Mouse (Mus musculus) hindbrain, embryonic 16.5 days (tissue): ENCODE measurements around the gene Sult5a1. TPM values are rescaled to one million over a fixed set of nuclear protein-coding genes. Genes with fewer than 3 reads are reported as not detected.
"Not testable (repeated sequence)": the region's sequence is repeated elsewhere in the genome, so short reads cannot be mapped to it uniquely, and the experiment has no call there.

Experiments
- ATAC-seq: fragments of 200-750 bp; cut with Nextera tagmentation; 2 replicates; pipeline ENCODE4 v1.8.0; 2017; ENCODE audit warnings: moderate TSS enrichment, moderate library complexity
- H3K27ac ChIP-seq: fragments of 300-500 bp; sonication (generic); 2 replicates; pipeline ENCODE4 v1.5.1; 2014; ENCODE audit warnings: low read depth, mild to moderate bottlenecking, control low read depth, low read length, moderate library complexity
- H3K27me3 ChIP-seq: fragments of 300-500 bp; sonication (generic); replicated peaks from 2 replicates; pipeline ENCODE4 v1.6.1; 2014; ENCODE audit warnings: low read length; ENCODE audit not compliant: control insufficient read depth, insufficient read depth
- H3K36me3 ChIP-seq: fragments of 300-500 bp; sonication (generic); 2 replicates; pipeline ENCODE4 v1.6.1; 2014; ENCODE audit warnings: mild to moderate bottlenecking, low read length, moderate library complexity, mixed read lengths; ENCODE audit not compliant: control insufficient read depth, insufficient read depth
- H3K4me1 ChIP-seq: fragments of 300-500 bp; sonication (generic); 2 replicates; pipeline ENCODE4 v1.6.1; 2014; ENCODE audit warnings: low read depth, low read length; ENCODE audit not compliant: control insufficient read depth, insufficient read depth
- H3K4me2 ChIP-seq: fragments of 300-500 bp; sonication (generic); 2 replicates; pipeline ENCODE4 v1.6.1; 2014; ENCODE audit warnings: mild to moderate bottlenecking, low read length, control low read depth, moderate library complexity
- H3K4me3 ChIP-seq: fragments of 300-500 bp; sonication (generic); 2 replicates; pipeline ENCODE4 v1.5.1; 2014; ENCODE audit warnings: mild to moderate bottlenecking, low read length, control low read depth, moderate library complexity
- H3K9ac ChIP-seq: fragments of 300-500 bp; sonication (generic); 2 replicates; pipeline ENCODE4 v1.6.1; 2014; ENCODE audit warnings: low read depth, mild to moderate bottlenecking, control low read depth, low read length, moderate library complexity
- H3K9me3 ChIP-seq: fragments of 300-500 bp; sonication (generic); 2 replicates; pipeline ENCODE4 v1.6.1; 2014; ENCODE audit warnings: mild to moderate bottlenecking, low read length, moderate library complexity; ENCODE audit not compliant: control insufficient read depth
- WGBS: fragments of 180-500 bp; shearing (Covaris S2); extraction: QIAGEN DNeasy Blood & Tissue Kit; methylation state at CpG from one replicate; pipeline ENCODE4 v1.1.7; 2014; 5-methylcytosine and 5-hydroxymethylcytosine counted together
- polyA plus RNA-seq: library from polyadenylated mRNA; unstranded; fragments of >200 nt; fragmentation: Nextera tagmentation; extraction: Ambion mirVana; gene quantifications from 2 replicates; pipeline ENCODE4 v1.2.1, GENCODE M21; 2015

Gene Sult5a1
- polyA plus RNA-seq, 1 experiment from 2014 or later: 1.8 TPM

GRCm38 (mm10) chr8:123108953-123109352 is 49.2 kb downstream of the Sult5a1 start:
- no peak overlapping the region for H3K9ac ChIP-seq
- peaks cover 4% of the 10 kb centered on the region for H3K4me1 ChIP-seq
- H3K27ac ChIP-seq: no peak overlapping the region
- WGBS: 75% methylated on average over 5 of the region's 5 CpGs
- H3K9me3 ChIP-seq: no peaks in the 10 kb centered on the region
- H3K4me2 ChIP-seq: no peak overlapping the region
- no peak overlapping the region for H3K4me3 ChIP-seq
- peaks cover 16% of the 10 kb centered on the region for H3K36me3 ChIP-seq
- no peaks in the 10 kb centered on the region for H3K27me3 ChIP-seq
- ATAC-seq: no peak

- 67% methylated on average over 1 of the region's 1 CpGs for WGBS
- no peaks in the 10 kb centered on the region for H3K9me3 ChIP-seq
- no peaks in the 10 kb centered on the region for H3K27me3 ChIP-seq
- H3K9ac ChIP-seq: no peak overlapping the region
- H3K27ac ChIP-seq: no peak overlapping the region
- no peak overlapping the region for H3K4me2 ChIP-seq
- peaks cover 18% of the 10 kb centered on the region for H3K36me3 ChIP-seq
- no peak for ATAC-seq
- no peak overlapping the region for H3K4me3 ChIP-seq
- H3K4me1 ChIP-seq: peaks cover 12% of the 10 kb centered on the region
Observed at GRCm38 (mm10) chr8:123108010-123108409, 50.1 kb downstream of the Sult5a1 start.

- no peak overlapping the region for H3K4me3 ChIP-seq
- no peak for ATAC-seq
- H3K36me3 ChIP-seq: peaks cover 18% of the 10 kb centered on the region
- peaks cover 16% of the 10 kb centered on the region for H3K4me1 ChIP-seq
- no peak overlapping the region for H3K4me2 ChIP-seq
- 39% methylated on average over 2 of the region's 2 CpGs for WGBS
- no peak overlapping the region for H3K27ac ChIP-seq
- no peaks in the 10 kb centered on the region for H3K27me3 ChIP-seq
- no peaks in the 10 kb centered on the region for H3K9me3 ChIP-seq
- H3K9ac ChIP-seq: no peak overlapping the region
Observed at GRCm38 (mm10) chr8:123106531-123106930, 51.6 kb downstream of the Sult5a1 start.

- no peak overlapping the region for H3K4me2 ChIP-seq
- peaks cover 17% of the 10 kb centered on the region for H3K4me1 ChIP-seq
- H3K9me3 ChIP-seq: no peaks in the 10 kb centered on the region
- H3K27me3 ChIP-seq: no peaks in the 10 kb centered on the region
- H3K9ac ChIP-seq: no peak overlapping the region
- 74% methylated on average over 5 of the region's 5 CpGs for WGBS
- H3K27ac ChIP-seq: no peak overlapping the region
- no peak for ATAC-seq
- H3K36me3 ChIP-seq: peaks cover 18% of the 10 kb centered on the region
- no peak overlapping the region for H3K4me3 ChIP-seq
Observed at GRCm38 (mm10) chr8:123105553-123106326, 52.4 kb downstream of the Sult5a1 start.

- Histone ChIP-seq H3K9ac (no peak overlapping the region), H3K27me3 (no peaks in the 10 kb centered on the region), H3K4me2 (peak overlapping the region; percentile 88; the same call in 1 of the 2 replicates), H3K36me3 (peaks cover 18% of the 10 kb centered on the region), H3K4me3 (no peak overlapping the region), H3K4me1 (peaks cover 17% of the 10 kb centered on the region), H3K9me3 (no peaks in the 10 kb centered on the region), H3K27ac (no peak overlapping the region)
- WGBS: 86% methylated on average over 6 of the region's 6 CpGs
- ATAC-seq: no peak
Observed at GRCm38 (mm10) chr8:123104046-123104767, 53.9 kb downstream of the Sult5a1 start.

GRCm38 (mm10) chr8:123103285-123103684 is 54.8 kb downstream of the Sult5a1 start:
- WGBS: 19% methylated on average over 14 of the region's 15 CpGs
- peak overlapping the region; percentile 88 for H3K4me2 ChIP-seq
- H3K27me3 ChIP-seq: no peaks in the 10 kb centered on the region
- H3K36me3 ChIP-seq: peaks cover 18% of the 10 kb centered on the region
- H3K9me3 ChIP-seq: no peaks in the 10 kb centered on the region
- no peak for ATAC-seq
- H3K4me1 ChIP-seq: peaks cover 17% of the 10 kb centered on the region
- peak overlapping the region; percentile 92 for H3K9ac ChIP-seq
- H3K27ac ChIP-seq: peak overlapping the region; percentile 96; the same call in 1 of the 2 replicates
- H3K4me3 ChIP-seq: peak overlapping the region; percentile 77

GRCm38 (mm10) chr8:123102855-123103254 is 55.3 kb downstream of the Sult5a1 start:
- Histone ChIP-seq H3K4me1 (peaks cover 17% of the 10 kb centered on the region), H3K4me3 (peak overlapping the region; percentile 77), H3K9ac (peak overlapping the region; percentile 92), H3K36me3 (peaks cover 18% of the 10 kb centered on the region), H3K4me2 (peak overlapping the region; percentile 88), H3K27ac (peak overlapping the region; percentile 96)
- ATAC-seq, H3K27me3 ChIP-seq, H3K9me3 ChIP-seq: not testable (repeated sequence)
- under 1% methylated on average over 15 of the region's 26 CpGs for WGBS

GRCm38 (mm10) chr8:123101735-123102685 is 56.1 kb downstream of the Sult5a1 start, which contains the start of gene Rpl13:
Rpl13 (plus strand) TSS chr8:123102350.
- peaks cover 18% of the 10 kb centered on the region for H3K36me3 ChIP-seq
- 1% methylated on average over 56 of the region's 56 CpGs for WGBS
- H3K9me3 ChIP-seq: no peaks in the 10 kb centered on the region
- H3K27me3 ChIP-seq: no peaks in the 10 kb centered on the region
- H3K4me2 ChIP-seq: peak within 1 kb of the TSS; percentile 89
- peaks cover 17% of the 10 kb centered on the region for H3K4me1 ChIP-seq
- H3K4me3 ChIP-seq: peak within 1 kb of the TSS; percentile 77
- H3K9ac ChIP-seq: peak within 1 kb of the TSS; percentile 92
- ATAC-seq: peak; percentile 96
- peak within 1 kb of the TSS; percentile 96 for H3K27ac ChIP-seq
